Mouse (Mus musculus): Measurements from ENCODE around the gene Adal. TPM values are rescaled to one million over a fixed set of nuclear protein-coding genes. Genes with fewer than 3 reads are reported as not detected.

The Adal gene
- polyA plus RNA-seq, 2 experiments: 5.6 to 9.0 TPM

DNA sequence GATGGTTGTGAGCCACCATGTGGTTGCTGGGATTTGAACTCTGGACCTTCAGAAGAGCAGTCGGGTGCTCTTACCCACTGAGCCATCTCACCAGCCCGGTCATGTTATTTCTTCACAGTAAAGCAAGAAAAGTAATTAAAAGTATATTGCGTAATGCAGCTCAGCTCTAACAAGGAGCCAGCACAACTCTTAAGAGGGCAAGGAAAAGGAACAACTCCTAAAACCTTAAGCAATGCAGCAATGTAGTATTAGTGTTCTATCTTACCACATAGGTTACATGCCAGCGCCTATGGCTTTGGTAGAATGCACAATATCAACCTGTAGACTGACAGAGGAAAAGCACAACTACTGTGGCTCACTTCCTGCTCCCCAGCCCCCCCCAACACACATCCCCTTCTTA, 2.9 kb upstream of the Adal start:
- H3K27me3 ChIP-seq (ENCODE audit: control insufficient read depth, insufficient read depth, low read length): no peaks in the 10 kb centered on the region
- peaks cover 15 to 20% of the 10 kb centered on the region in 2 experiments for H3K4me1 ChIP-seq (replicated peaks; ENCODE audit: control insufficient read depth in 2 of 2, insufficient read depth in 2 of 2, low read length in 1 of 2)
- ATAC-seq (ENCODE audit: insufficient read depth): no peak
- WGBS (ENCODE audit: insufficient replicate concordance): 83% methylated on average over 4 of the region's 4 CpGs
- H3K9me3 ChIP-seq (ENCODE audit: control insufficient read depth, low read length): no peaks in the 10 kb centered on the region
- TF ChIP-seq CTCF (IDR thresholded peaks at IDR 0.05; ENCODE audit: low read depth): no peak
- no peak for TF ChIP-seq EP300 (IDR thresholded peaks at IDR 0.05; ENCODE audit: low read depth)
- no peak overlapping the region for H3K4me3 ChIP-seq (ENCODE audit: insufficient read depth in 1 of 2, low read depth in 2 of 2, low read length in 2 of 2)
- H3K9ac ChIP-seq (replicated peaks): no peak overlapping the region
- H3K27ac ChIP-seq: no peak overlapping the region
- no peak for DNase-seq (ENCODE audit: low read depth in 3 of 3, low spot score in 3 of 3)
- H3K4me2 ChIP-seq (ENCODE audit: low read depth): peak overlapping the region; percentile 11
- H3K36me3 ChIP-seq (replicated peaks; ENCODE audit: control insufficient read depth, insufficient read depth, low read depth): peaks cover 3% of the 10 kb centered on the region; the same call in 1 of the 2 replicates

DNA sequence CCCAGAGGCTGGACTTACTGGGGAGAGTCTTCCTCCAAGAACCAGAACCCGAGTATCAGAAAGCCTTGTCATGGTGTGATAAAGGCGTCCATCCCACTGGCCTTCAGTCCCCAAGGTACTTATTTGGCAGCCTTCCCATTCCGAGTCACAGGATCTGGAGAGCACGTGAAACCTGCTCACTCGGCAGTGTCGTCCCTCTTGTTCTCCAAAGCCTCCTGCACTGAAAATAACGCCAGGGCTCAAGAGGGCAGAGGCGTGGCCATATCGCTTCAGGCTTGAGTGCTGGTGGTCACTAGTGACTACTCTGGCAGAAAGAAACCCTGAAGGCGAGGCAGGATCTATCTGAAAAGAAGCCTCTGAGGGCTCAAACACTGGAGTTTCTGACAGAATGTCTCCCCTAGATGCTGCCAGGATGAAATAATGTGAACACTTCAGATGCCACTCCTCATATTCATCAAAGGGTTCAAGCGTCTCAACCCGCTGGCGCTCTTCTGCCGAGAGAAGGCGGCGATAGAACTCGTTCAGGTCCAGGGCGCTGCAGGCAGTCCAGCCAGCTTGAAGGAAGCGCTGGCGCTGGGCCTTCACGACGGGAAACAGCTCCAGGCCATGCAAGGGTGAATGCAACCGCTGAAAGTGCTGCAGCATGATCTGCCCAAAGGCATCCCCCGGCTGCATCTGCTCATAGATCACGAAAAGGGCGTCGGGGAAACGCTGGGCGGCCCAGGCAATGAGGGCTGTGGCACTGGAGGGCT, 786 bp upstream of the Adal start:
- peak overlapping the region; percentile 77 to 89 for H3K4me3 ChIP-seq (ENCODE audit: insufficient read depth in 1 of 2, low read depth in 2 of 2, low read length in 2 of 2)
- H3K4me2 ChIP-seq (ENCODE audit: low read depth): peak overlapping the region; percentile 98
- peaks cover 8% of the 10 kb centered on the region; the same call in 1 of the 2 replicates for H3K36me3 ChIP-seq (replicated peaks; ENCODE audit: control insufficient read depth, insufficient read depth, low read depth)
- H3K27ac ChIP-seq: peak overlapping the region; percentile 52
- H3K4me1 ChIP-seq (replicated peaks; ENCODE audit: control insufficient read depth in 2 of 2, insufficient read depth in 2 of 2, low read length in 1 of 2): peaks cover 15 to 20% of the 10 kb centered on the region in 2 experiments
- DNase-seq (ENCODE audit: low read depth in 3 of 3, low spot score in 3 of 3) (no peak), ATAC-seq (ENCODE audit: insufficient read depth) (no peak)
- H3K9ac ChIP-seq (replicated peaks): peak overlapping the region; percentile 90
- TF ChIP-seq CTCF (IDR thresholded peaks at IDR 0.05; ENCODE audit: low read depth) (no peak), EP300 (IDR thresholded peaks at IDR 0.05; ENCODE audit: low read depth) (no peak)
- WGBS (ENCODE audit: insufficient replicate concordance): 45% methylated on average over 29 of the region's 29 CpGs
- H3K9me3 ChIP-seq (ENCODE audit: control insufficient read depth, low read length): no peaks in the 10 kb centered on the region
- no peaks in the 10 kb centered on the region for H3K27me3 ChIP-seq (ENCODE audit: control insufficient read depth, insufficient read depth, low read length)

DNA sequence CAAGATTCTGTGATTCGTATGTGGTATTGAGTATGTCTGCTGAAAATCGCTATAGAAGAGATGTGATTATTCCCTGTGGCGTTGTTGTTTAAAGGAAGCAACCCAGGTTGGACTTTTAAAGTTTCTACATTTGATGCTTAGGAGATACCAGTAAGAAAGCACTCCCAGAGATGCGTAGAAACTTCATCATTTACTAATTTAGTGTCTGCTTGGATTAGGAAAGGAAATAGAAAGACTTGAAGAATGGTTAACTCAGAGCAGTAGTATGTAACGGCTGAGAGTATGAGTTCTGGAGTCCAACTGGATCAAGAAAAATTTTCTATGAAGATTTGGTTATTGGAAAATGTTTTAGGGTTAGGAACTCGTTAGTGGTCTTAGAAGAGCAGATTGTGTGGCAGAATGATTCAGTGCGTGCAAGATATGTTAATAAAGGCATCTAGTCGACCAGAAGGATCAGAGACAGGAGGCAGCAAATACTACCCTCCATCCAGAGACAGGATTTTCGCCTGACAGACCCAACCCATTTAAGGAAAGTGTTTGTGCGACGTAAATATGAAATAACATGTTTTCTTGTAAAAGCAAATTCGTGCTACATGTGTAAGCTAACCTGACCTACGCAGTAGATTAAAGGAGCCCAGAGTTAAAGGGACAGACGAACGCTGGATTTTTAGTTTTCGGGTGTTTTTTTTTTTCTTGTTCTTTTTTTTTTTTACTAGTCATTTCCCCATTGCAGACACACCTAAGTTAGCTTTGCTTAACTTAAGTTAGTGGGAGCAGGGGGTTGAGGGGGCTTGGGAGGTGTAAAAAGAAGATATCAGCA, 1.2 kb downstream of the Adal start:
- peaks cover 8% of the 10 kb centered on the region; the same call in 1 of the 2 replicates for H3K36me3 ChIP-seq (replicated peaks; ENCODE audit: control insufficient read depth, insufficient read depth, low read depth)
- peak overlapping the region; percentile 98 for H3K4me2 ChIP-seq (ENCODE audit: low read depth)
- peaks cover 15 to 20% of the 10 kb centered on the region in 2 experiments for H3K4me1 ChIP-seq (replicated peaks; ENCODE audit: control insufficient read depth in 2 of 2, insufficient read depth in 2 of 2, low read length in 1 of 2)
- no peaks in the 10 kb centered on the region for H3K9me3 ChIP-seq (ENCODE audit: control insufficient read depth, low read length)
- peak overlapping the region; percentile 77 to 89 for H3K4me3 ChIP-seq (ENCODE audit: insufficient read depth in 1 of 2, low read depth in 2 of 2, low read length in 2 of 2)
- H3K27ac ChIP-seq: peak overlapping the region; percentile 52
- H3K27me3 ChIP-seq (ENCODE audit: control insufficient read depth, insufficient read depth, low read length): no peaks in the 10 kb centered on the region
- TF ChIP-seq EP300 (IDR thresholded peaks at IDR 0.05; ENCODE audit: low read depth): no peak
- TF ChIP-seq CTCF (IDR thresholded peaks at IDR 0.05; ENCODE audit: low read depth): no peak
- H3K9ac ChIP-seq (replicated peaks): peak overlapping the region; percentile 90
- ATAC-seq (ENCODE audit: insufficient read depth): no peak
- DNase-seq (ENCODE audit: low read depth in 3 of 3, low spot score in 3 of 3): no peak
- 64% methylated on average over 16 of the region's 16 CpGs for WGBS (ENCODE audit: insufficient replicate concordance)

DNA sequence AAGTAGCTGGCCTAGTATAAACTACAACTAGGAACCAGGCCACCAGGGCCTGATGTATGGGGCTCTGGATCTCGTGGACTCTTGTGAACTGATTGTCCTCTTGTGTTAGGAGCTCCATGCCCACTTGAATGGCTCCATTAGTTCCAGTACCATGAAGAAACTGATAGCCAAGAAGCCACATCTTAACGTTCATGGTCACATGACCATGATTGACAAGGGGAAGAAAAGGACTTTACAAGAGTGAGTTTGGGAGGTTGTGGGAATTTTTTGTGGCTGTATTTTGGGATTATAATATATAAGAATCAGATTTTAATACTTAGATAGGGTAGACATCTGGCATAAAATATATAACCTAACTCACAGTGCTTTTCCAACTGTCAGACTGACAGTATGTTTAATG, 2.2 kb downstream of the Adal start:
- H3K4me2 ChIP-seq (ENCODE audit: low read depth): no peak overlapping the region

DNA sequence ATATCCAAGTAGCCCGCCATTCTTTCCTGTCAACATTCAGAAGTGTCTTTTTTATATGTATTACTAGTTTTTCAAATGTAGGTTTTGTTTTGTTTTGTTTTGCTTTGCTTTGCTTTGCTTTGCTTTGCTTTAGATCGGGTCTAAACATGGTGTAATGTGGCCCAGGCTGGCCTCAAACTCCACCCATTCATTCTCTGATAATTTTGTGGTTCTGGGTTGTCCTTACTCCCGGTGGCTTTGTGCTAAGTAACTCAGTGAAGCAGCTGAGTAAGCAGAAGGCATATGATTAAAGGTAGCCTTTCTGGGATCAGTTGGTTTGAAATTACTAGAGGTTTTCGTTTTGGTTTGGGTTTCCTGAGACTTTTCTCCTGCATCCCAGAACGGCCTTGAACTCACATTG, 9.5 kb downstream of the Adal start:
- DNase-seq (ENCODE audit: low read depth in 3 of 3, low spot score in 3 of 3) (no peak), ATAC-seq (ENCODE audit: insufficient read depth) (no peak)
- H3K9ac ChIP-seq (replicated peaks): no peak overlapping the region
- H3K27ac ChIP-seq: no peak overlapping the region
- H3K36me3 ChIP-seq (replicated peaks; ENCODE audit: control insufficient read depth, insufficient read depth, low read depth): peaks cover 5% of the 10 kb centered on the region
- H3K27me3 ChIP-seq (ENCODE audit: control insufficient read depth, insufficient read depth, low read length): no peaks in the 10 kb centered on the region
- H3K4me1 ChIP-seq (replicated peaks; ENCODE audit: control insufficient read depth in 2 of 2, insufficient read depth in 2 of 2, low read length in 1 of 2): no peaks in the 10 kb centered on the region
- WGBS (ENCODE audit: insufficient replicate concordance): 52% methylated on average over 5 of the region's 5 CpGs
- no peaks in the 10 kb centered on the region for H3K9me3 ChIP-seq (ENCODE audit: control insufficient read depth, low read length)
- no peak for TF ChIP-seq CTCF (IDR thresholded peaks at IDR 0.05; ENCODE audit: low read depth)
- no peak for TF ChIP-seq EP300 (IDR thresholded peaks at IDR 0.05; ENCODE audit: low read depth)
- no peak overlapping the region for H3K4me2 ChIP-seq (ENCODE audit: low read depth)
- H3K4me3 ChIP-seq (ENCODE audit: insufficient read depth in 1 of 2, low read depth in 2 of 2, low read length in 2 of 2): no peak overlapping the region

More for the DNA sequence above, 2.2 kb downstream of the Adal start:
- H3K9me3 ChIP-seq (ENCODE audit: control insufficient read depth, low read length): no peaks in the 10 kb centered on the region
- no peak overlapping the region for H3K9ac ChIP-seq (replicated peaks)
- no peaks in the 10 kb centered on the region for H3K27me3 ChIP-seq (ENCODE audit: control insufficient read depth, insufficient read depth, low read length)
- no peak overlapping the region for H3K4me3 ChIP-seq (ENCODE audit: insufficient read depth in 1 of 2, low read depth in 2 of 2, low read length in 2 of 2)
- TF ChIP-seq EP300 (IDR thresholded peaks at IDR 0.05; ENCODE audit: low read depth) (no peak), CTCF (IDR thresholded peaks at IDR 0.05; ENCODE audit: low read depth) (no peak)
- ATAC-seq (ENCODE audit: insufficient read depth): no peak
- peaks cover 15 to 20% of the 10 kb centered on the region in 2 experiments for H3K4me1 ChIP-seq (replicated peaks; ENCODE audit: control insufficient read depth in 2 of 2, insufficient read depth in 2 of 2, low read length in 1 of 2)
- H3K36me3 ChIP-seq (replicated peaks; ENCODE audit: control insufficient read depth, insufficient read depth, low read depth): peaks cover 8% of the 10 kb centered on the region; the same call in 1 of the 2 replicates
- no peak for DNase-seq (ENCODE audit: low read depth in 3 of 3, low spot score in 3 of 3)
- 52% methylated on average over 2 of the region's 2 CpGs for WGBS (ENCODE audit: insufficient replicate concordance)
- H3K27ac ChIP-seq: no peak overlapping the region
